Mouse (Mus musculus) MEL (cell line): Measurements from ENCODE around the gene Smim24. TPM values are rescaled to one million over a fixed set of nuclear protein-coding genes. Genes with fewer than 3 reads are reported as not detected.

Source experiments
- DNase-seq: peaks from one replicate; pipeline ENCODE4 v3.0.0; 2011; ENCODE audit warnings: low read depth, low spot score
- H3K27ac ChIP-seq: 2 replicates; pipeline ENCODE4 v1.5.1; 2012; ENCODE audit warnings: low read depth, mild to moderate bottlenecking, control low read depth, low read length, moderate library complexity; ENCODE audit not compliant: control insufficient read depth
- H3K27me3 ChIP-seq, 2 experiments: fragments of 150-350 bp in 1 of 2; sonication (generic) in 1 of 2; 2 replicates each; pipeline ENCODE4 v1.6.1; 2012; ENCODE audit warnings: low read length in 2 of 2, mild to moderate bottlenecking in 2 of 2, improper control_type of control experiment in 1 of 2, moderate library complexity in 1 of 2; ENCODE audit not compliant: insufficient read depth in 2 of 2, control insufficient read depth in 1 of 2
- H3K36me3 ChIP-seq, 2 experiments: 2 replicates each; pipeline ENCODE4 v1.6.1; 2012 to 2014; ENCODE audit warnings: low read length in 2 of 2, improper control_type of control experiment in 1 of 2, inconsistent platforms in 1 of 2, mild to moderate bottlenecking in 1 of 2; ENCODE audit not compliant: insufficient read depth in 2 of 2, control insufficient read depth in 1 of 2
- H3K4me1 ChIP-seq, 2 experiments: fragments of 150-350 bp in 1 of 2; sonication (generic) in 1 of 2; 2 replicates each; pipeline ENCODE4 v1.6.1; 2012; ENCODE audit warnings: low read length in 2 of 2, improper control_type of control experiment in 1 of 2, mild to moderate bottlenecking in 1 of 2; ENCODE audit not compliant: insufficient read depth in 2 of 2, control insufficient read depth in 1 of 2
- H3K4me3 ChIP-seq, 2 experiments: fragments of 150-350 bp in 1 of 2; sonication (generic) in 1 of 2; 2 replicates each; pipeline ENCODE4 v1.5.1; 2012; ENCODE audit warnings: low read depth in 2 of 2, low read length in 2 of 2, mild to moderate bottlenecking in 2 of 2, moderate library complexity in 2 of 2, control low read depth in 1 of 2, improper control_type of control experiment in 1 of 2; ENCODE audit not compliant: control insufficient read depth in 1 of 2, insufficient read depth in 1 of 2
- H3K79me2 ChIP-seq: 2 replicates; pipeline ENCODE4 v1.6.1; 2012; ENCODE audit warnings: mild to moderate bottlenecking, low read length, moderate library complexity; ENCODE audit not compliant: control insufficient read depth, poor library complexity, insufficient read depth
- H3K9ac ChIP-seq: 2 replicates; pipeline ENCODE4 v1.6.1; 2012; ENCODE audit warnings: low read depth, mild to moderate bottlenecking, control low read depth, low read length, moderate library complexity; ENCODE audit not compliant: control insufficient read depth, poor library complexity, severe bottlenecking
- H3K9me3 ChIP-seq: fragments of 150-350 bp; sonication (generic); replicated peaks from 2 replicates; pipeline ENCODE4 v1.6.1; 2012; ENCODE audit warnings: mild to moderate bottlenecking, low read length, improper control_type of control experiment, moderate library complexity; ENCODE audit not compliant: insufficient read depth
- CHD2 ChIP-seq: IDR thresholded peaks from 2 replicates; pipeline ENCODE4 v1.6.1; 2011; ENCODE audit warnings: low read length, improper control_type of control experiment
- CTCF ChIP-seq, 3 experiments: IDR thresholded peaks in 2 of 3; conservative IDR thresholded peaks in 1 of 3; 2 replicates each; pipeline ENCODE4 v1.5.1; 2011 to 2012; ENCODE audit warnings: low read length in 3 of 3, low read depth in 2 of 3, mild to moderate bottlenecking in 2 of 3, improper control_type of control experiment in 1 of 3, inconsistent platforms in 1 of 3, mixed read lengths in 1 of 3, moderate library complexity in 1 of 3; ENCODE audit not compliant: control insufficient read depth in 1 of 3, insufficient read depth in 1 of 3, poor library complexity in 1 of 3, severe bottlenecking in 1 of 3
- ETS1 ChIP-seq: IDR thresholded peaks from 2 replicates; pipeline ENCODE4 v1.6.1; 2012; ENCODE audit warnings: low read depth, mild to moderate bottlenecking, inconsistent platforms, low read length, improper control_type of control experiment, moderate library complexity
- GABPA ChIP-seq: IDR thresholded peaks from 2 replicates; pipeline ENCODE4 v1.6.1; 2012; ENCODE audit warnings: low read depth, mild to moderate bottlenecking, inconsistent platforms, low read length, improper control_type of control experiment, moderate library complexity
- HCFC1 ChIP-seq: IDR thresholded peaks from 2 replicates; pipeline ENCODE4 v1.6.1; 2012; ENCODE audit warnings: low read depth, mild to moderate bottlenecking, inconsistent platforms, low read length, improper control_type of control experiment, moderate library complexity
- MAX ChIP-seq: IDR thresholded peaks from 2 replicates; pipeline ENCODE4 v1.6.1; 2011; ENCODE audit warnings: low read length, improper control_type of control experiment
- MEF2A ChIP-seq: IDR thresholded peaks from 2 replicates; pipeline ENCODE4 v1.6.1; 2014; ENCODE audit warnings: low read depth, mild to moderate bottlenecking, inconsistent platforms, low read length, improper control_type of control experiment; ENCODE audit not compliant: poor library complexity, insufficient replicate concordance, severe bottlenecking; ENCODE audit errors: extremely low read depth
- MXI1 ChIP-seq: IDR thresholded peaks from 2 replicates; pipeline ENCODE4 v1.6.1; 2011; ENCODE audit warnings: mild to moderate bottlenecking, low read depth, low read length, improper control_type of control experiment
- MYB ChIP-seq: IDR thresholded peaks from 2 replicates; pipeline ENCODE4 v1.6.1; 2011; ENCODE audit warnings: mild to moderate bottlenecking, low read depth, low read length, improper control_type of control experiment
- MYC ChIP-seq: IDR thresholded peaks from 2 replicates; pipeline ENCODE4 v1.6.1; 2011; ENCODE audit warnings: low read depth, mild to moderate bottlenecking, low read length, improper control_type of control experiment, moderate library complexity
- NELFE ChIP-seq: IDR thresholded peaks from 2 replicates; pipeline ENCODE4 v1.6.1; 2011; ENCODE audit warnings: low read depth, low read length, improper control_type of control experiment
- POLR2A ChIP-seq, 2 experiments: IDR thresholded peaks; 2 replicates each; pipeline ENCODE4 v1.6.1; 2011 to 2012; ENCODE audit warnings: low read length in 2 of 2, mild to moderate bottlenecking in 2 of 2, control low read depth in 1 of 2, improper control_type of control experiment in 1 of 2, low read depth in 1 of 2, moderate library complexity in 1 of 2; ENCODE audit not compliant: control insufficient read depth in 1 of 2, insufficient read depth in 1 of 2, poor library complexity in 1 of 2
- POLR2AphosphoS2 ChIP-seq: IDR thresholded peaks from 2 replicates; pipeline ENCODE4 v1.6.1; 2011; ENCODE audit warnings: low read length, improper control_type of control experiment
- RAD21 ChIP-seq: IDR thresholded peaks from 2 replicates; pipeline ENCODE4 v1.6.1; 2011; ENCODE audit warnings: mild to moderate bottlenecking, low read depth, low read length, improper control_type of control experiment
- SIN3A ChIP-seq: IDR thresholded peaks from 2 replicates; pipeline ENCODE4 v1.6.1; 2012; ENCODE audit warnings: low read length, improper control_type of control experiment, inconsistent platforms
- ZC3H11A ChIP-seq: IDR thresholded peaks from 2 replicates; pipeline ENCODE4 v1.6.1; 2012; ENCODE audit warnings: low read depth, mild to moderate bottlenecking, inconsistent platforms, low read length, improper control_type of control experiment
- ZKSCAN1 ChIP-seq: IDR thresholded peaks from 2 replicates; pipeline ENCODE4 v1.6.1; 2012; ENCODE audit warnings: low read depth, mild to moderate bottlenecking, inconsistent platforms, low read length, improper control_type of control experiment, moderate library complexity
- ZNF384 ChIP-seq: IDR thresholded peaks from 2 replicates; pipeline ENCODE4 v1.6.1; 2012; ENCODE audit warnings: low read depth, mild to moderate bottlenecking, inconsistent platforms, low read length, improper control_type of control experiment
- polyA plus RNA-seq, 2 experiments: library from polyadenylated mRNA; stranded (reverse) in 1 of 2; unstranded in 1 of 2; fragments of >175 nt in 1 of 2; fragments of >200 nt in 1 of 2; gene quantifications; 2 replicates each; pipeline versions ENCODE4 v1.2.1 to v1.2.4; 2012; ENCODE audit warnings: low replicate concordance in 2 of 2, low read depth in 1 of 2; ENCODE audit not compliant: insufficient read length in 2 of 2, insufficient read depth in 1 of 2, missing spikeins in 1 of 2
- total RNA-seq: library from RNA; depleted of rRNA; stranded (reverse); fragments of 300-350 nt; gene quantifications from 2 replicates; pipeline ENCODE4 v1.2.3, GENCODE M21; 2012

The Smim24 gene
- total and polyA plus RNA-seq, 3 experiments: 6.7 to 29.5 TPM; not detected in 1

- TF ChIP-seq MYB (no peak), MEF2A (no peak), MYC (no peak)
Measured at GRCm38 (mm10) chr10:81376561-81377361, 16.1 kb upstream of the Smim24 start (continued).

- peak overlapping the region; percentile 81 to 99 for H3K4me3 ChIP-seq
- no peak for DNase-seq
- no peak for TF ChIP-seq ETS1
- TF ChIP-seq ZC3H11A: no peak
- no peak for TF ChIP-seq MAX
- TF ChIP-seq CTCF (IDR thresholded peaks at IDR 0.05 in 2 of 3, conservative IDR thresholded peaks at IDR 0.05 in 1 of 3; ENCODE audit: control insufficient read depth in 1 of 3, insufficient read depth in 1 of 3, low read depth in 2 of 3, low read length in 3 of 3, poor library complexity in 1 of 3, severe bottlenecking in 1 of 3): no peak
- no peak for TF ChIP-seq MEF2A
- TF ChIP-seq SIN3A: peak; percentile 29; the same call in 1 of the 2 replicates
- no peak for TF ChIP-seq RAD21
- TF ChIP-seq MYC: no peak
- no peak for TF ChIP-seq MXI1
- TF ChIP-seq MYB: no peak
- no peak for TF ChIP-seq ZNF384
- no peak for TF ChIP-seq GABPA
- TF ChIP-seq CHD2: no peak
- 0 out of 2 replicates have a peak, but pooled peaks have one; percentile 11 for TF ChIP-seq HCFC1
- no peaks in the 10 kb centered on the region for H3K27me3 ChIP-seq
- H3K4me1 ChIP-seq: peaks cover 24 to 39% of the 10 kb centered on the region in 2 experiments
- H3K9ac ChIP-seq: peak overlapping the region; percentile 89
- H3K36me3 ChIP-seq: peaks cover 5 to 34% of the 10 kb centered on the region in 2 experiments
- H3K27ac ChIP-seq: peak overlapping the region; percentile 47; the same call in 1 of the 2 replicates
- peaks cover 35% of the 10 kb centered on the region for H3K79me2 ChIP-seq
- H3K9me3 ChIP-seq: no peaks in the 10 kb centered on the region
Measured at GRCm38 (mm10) chr10:81377362-81377664, 15.5 kb upstream of the Smim24 start.

GRCm38 (mm10) chr10:81377793-81378552, 14.9 kb upstream of the Smim24 start, which contains the start of gene Fzr1:
Gene Fzr1, minus strand, starts transcription at chr10:81378516.
- Histone ChIP-seq H3K4me3 (peak within 1 kb of the TSS; percentile 81 to 99), H3K27me3 (no peaks in the 10 kb centered on the region), H3K4me1 (peaks cover 30 to 44% of the 10 kb centered on the region in 2 experiments), H3K36me3 (peaks cover 5 to 39% of the 10 kb centered on the region in 2 experiments), H3K9me3 (no peaks in the 10 kb centered on the region), H3K9ac (peak within 1 kb of the TSS; percentile 89), H3K27ac (peak within 1 kb of the TSS; percentile 93), H3K79me2 (peaks cover 35% of the 10 kb centered on the region)
- TF ChIP-seq NELFE (peak; percentile 66), POLR2AphosphoS2 (0 out of 2 replicates have a peak, but pooled peaks have one; percentile 10), ETS1 (no peak), ZKSCAN1 (no peak), HCFC1 (0 out of 2 replicates have a peak, but pooled peaks have one; percentile 1), MXI1 (peak; percentile 15; the same call in 1 of the 2 replicates), POLR2A (IDR thresholded peaks at IDR 0.05; ENCODE audit: control insufficient read depth in 1 of 2, insufficient read depth in 1 of 2, low read depth in 1 of 2, low read length in 2 of 2, poor library complexity in 1 of 2) (peak in 1 of 2 experiments; percentile 68; a peak in 1 of 4 replicates)
- no peak for DNase-seq
